Mouse (Mus musculus) stomach, embryonic 15.5 days (tissue): ENCODE data around the gene Tnf. TPM values are rescaled to one million over a fixed set of nuclear protein-coding genes. Genes with fewer than 3 reads are reported as not detected.

Experiments
- ATAC-seq: fragments of 200-750 bp; cut with Nextera tagmentation; 2 replicates; pipeline ENCODE4 v1.8.0; 2017; ENCODE audit warnings: low read depth, moderate number of reproducible peaks, moderate TSS enrichment; ENCODE audit not compliant: insufficient read depth, low FRiP score
- H3K27ac ChIP-seq: fragments of 300-500 bp; sonication (generic); 2 replicates; pipeline ENCODE4 v1.5.1; 2015; ENCODE audit warnings: mild to moderate bottlenecking, inconsistent platforms
- H3K27me3 ChIP-seq: fragments of 300-500 bp; sonication (generic); replicated peaks from 2 replicates; pipeline ENCODE4 v1.6.1; 2015; ENCODE audit warnings: inconsistent platforms
- H3K36me3 ChIP-seq: fragments of 300-500 bp; sonication (generic); 2 replicates; pipeline ENCODE4 v1.6.1; 2015; ENCODE audit warnings: inconsistent platforms
- H3K4me1 ChIP-seq: fragments of 300-500 bp; sonication (generic); 2 replicates; pipeline ENCODE4 v1.6.1; 2015; ENCODE audit warnings: inconsistent platforms
- H3K4me2 ChIP-seq: fragments of 300-500 bp; sonication (generic); 2 replicates; pipeline ENCODE4 v1.6.1; 2015; ENCODE audit warnings: mild to moderate bottlenecking, inconsistent platforms
- H3K4me3 ChIP-seq: fragments of 300-500 bp; sonication (generic); replicated peaks from 2 replicates; pipeline ENCODE4 v1.5.1; 2015; ENCODE audit warnings: inconsistent platforms
- H3K9ac ChIP-seq: fragments of 300-500 bp; sonication (generic); 2 replicates; pipeline ENCODE4 v1.6.1; 2015; ENCODE audit warnings: inconsistent platforms
- H3K9me3 ChIP-seq: fragments of 300-500 bp; sonication (generic); 2 replicates; pipeline ENCODE4 v1.6.1; 2016; ENCODE audit warnings: inconsistent platforms
- WGBS: fragments of 180-500 bp; shearing (Covaris S2); methylation state at CpG from one replicate; pipeline ENCODE4 v1.1.7; 2015; 5-methylcytosine and 5-hydroxymethylcytosine counted together
- polyA plus RNA-seq: library from polyadenylated mRNA; unstranded; fragments of >200 nt; fragmentation: Nextera tagmentation; extraction: Ambion mirVana; gene quantifications from 2 replicates; pipeline ENCODE4 v1.2.1, GENCODE M21; 2015

The Tnf gene
- polyA plus RNA-seq, 1 experiment from 2014 or later, result 0.28 TPM

GRCm38 (mm10) chr17:35166352-35167035, 35.3 kb downstream of the Tnf start:
- Histone ChIP-seq H3K9ac (no peak overlapping the region), H3K4me2 (peak overlapping the region; percentile 56), H3K9me3 (no peaks in the 10 kb centered on the region), H3K27me3 (no peaks in the 10 kb centered on the region), H3K4me1 (peaks cover 16% of the 10 kb centered on the region), H3K4me3 (no peak overlapping the region), H3K36me3 (peaks cover 7% of the 10 kb centered on the region; the same call in 1 of the 2 replicates), H3K27ac (0 out of 2 replicates have a peak overlapping the region, but pooled peaks have one; percentile 100)
- 64% methylated on average over 8 of the region's 8 CpGs for WGBS
- ATAC-seq, result no peak

GRCm38 (mm10) chr17:35165451-35166155, 36.2 kb downstream of the Tnf start:
- H3K27ac ChIP-seq, result peak overlapping the region; percentile 100
- peak overlapping the region; percentile 100 for H3K4me3 ChIP-seq
- no peaks in the 10 kb centered on the region for H3K9me3 ChIP-seq
- peak overlapping the region; percentile 56 for H3K4me2 ChIP-seq
- H3K9ac ChIP-seq, result 0 out of 2 replicates have a peak overlapping the region, but pooled peaks have one; percentile 17
- no peaks in the 10 kb centered on the region for H3K27me3 ChIP-seq
- H3K4me1 ChIP-seq, result peaks cover 16% of the 10 kb centered on the region
- 17% methylated on average over 12 of the region's 12 CpGs for WGBS
- peaks cover 15% of the 10 kb centered on the region for H3K36me3 ChIP-seq
- no peak for ATAC-seq

DNA sequence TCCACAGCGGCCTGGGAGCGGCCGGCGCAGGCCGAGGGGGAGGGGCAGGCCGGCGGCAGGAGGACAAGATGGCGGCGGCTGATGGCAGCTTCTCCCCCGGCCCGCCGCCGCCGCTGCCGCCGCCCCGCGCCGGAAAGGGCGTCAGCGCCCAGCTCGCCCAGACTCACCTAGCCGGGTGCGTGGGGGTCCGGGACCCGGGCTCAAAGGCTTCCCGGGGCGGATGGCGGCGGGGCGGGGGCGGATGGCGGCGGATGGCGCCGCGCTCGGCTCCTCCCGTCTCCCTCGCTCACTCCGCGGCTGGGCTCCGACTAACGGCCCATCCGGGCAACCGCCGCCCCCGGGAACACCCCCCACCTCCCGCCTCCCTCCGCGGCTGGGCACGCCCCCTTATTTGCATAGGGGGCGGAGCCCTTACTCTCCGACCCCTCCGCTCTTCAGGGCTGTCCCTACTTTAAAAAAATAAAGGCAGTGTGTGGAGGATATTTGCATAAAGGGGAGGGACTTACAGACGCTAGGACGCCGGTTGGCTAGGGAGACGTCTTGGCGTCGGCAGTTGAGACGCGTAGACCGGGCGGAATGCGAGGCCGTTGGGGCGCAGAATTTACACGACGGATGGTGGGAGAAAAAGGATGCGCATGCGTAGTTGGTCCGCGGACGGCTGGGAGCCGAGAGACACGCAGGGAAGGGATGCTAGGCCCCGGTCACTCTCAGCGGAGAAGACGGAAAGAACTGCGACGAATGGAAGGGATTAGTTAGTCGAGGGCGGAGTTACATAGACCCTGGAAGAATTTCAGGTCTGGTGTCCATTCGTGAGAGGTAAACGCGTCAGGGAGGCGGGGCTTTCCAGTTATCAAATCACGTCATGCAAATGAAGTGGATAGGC, 37.0 kb downstream of the Tnf start, which contains the start of gene Prrc2a:
Gene Prrc2a (minus strand): TSS at position 330 of the 883 bp plus-strand sequence.
- under 1% methylated on average over 73 of the region's 89 CpGs for WGBS
- peak; percentile 97 for ATAC-seq
- peak within 1 kb of the TSS; percentile 76 for H3K4me2 ChIP-seq
- H3K27ac ChIP-seq, result peak within 1 kb of the TSS; percentile 100
- peak within 1 kb of the TSS; percentile 100 for H3K4me3 ChIP-seq
- no peaks in the 10 kb centered on the region for H3K27me3 ChIP-seq
- H3K4me1 ChIP-seq, result peaks cover 16% of the 10 kb centered on the region
- H3K9ac ChIP-seq, result peak within 1 kb of the TSS; percentile 100
- peaks cover 23% of the 10 kb centered on the region for H3K36me3 ChIP-seq
- H3K9me3 ChIP-seq, result no peaks in the 10 kb centered on the region

DNA sequence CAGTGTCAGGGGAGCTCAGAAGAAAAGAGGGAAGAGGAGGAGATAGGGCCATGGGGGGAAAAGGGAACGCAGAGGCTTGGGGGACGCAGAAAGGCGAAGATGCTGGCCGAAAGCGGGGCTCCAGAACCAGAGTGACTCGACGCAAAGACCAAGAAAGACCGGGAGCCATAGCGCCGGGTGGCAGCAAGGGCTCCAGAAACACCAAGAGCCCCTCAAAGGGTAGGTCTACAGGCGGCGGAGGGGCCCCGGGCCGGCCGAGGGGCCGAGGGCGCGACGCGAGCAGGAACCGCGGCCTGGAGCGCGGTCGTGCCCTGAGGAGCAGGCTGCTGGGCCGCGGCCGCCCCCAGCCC, 37.6 kb downstream of the Tnf start:
- Histone ChIP-seq H3K4me1 (peaks cover 16% of the 10 kb centered on the region), H3K4me3 (peak overlapping the region; percentile 100), H3K9me3 (no peaks in the 10 kb centered on the region), H3K36me3 (peaks cover 29% of the 10 kb centered on the region), H3K27ac (peak overlapping the region; percentile 94), H3K9ac (peak overlapping the region; percentile 100), H3K27me3 (no peaks in the 10 kb centered on the region), H3K4me2 (peak overlapping the region; percentile 76)
- ATAC-seq, result no peak
- WGBS, result under 1% methylated on average over 28 of the region's 28 CpGs

GRCm38 (mm10) chr17:35163326-35164081, 38.3 kb downstream of the Tnf start:
- no peaks in the 10 kb centered on the region for H3K9me3 ChIP-seq
- peaks cover 16% of the 10 kb centered on the region for H3K4me1 ChIP-seq
- H3K36me3 ChIP-seq, result peaks cover 35% of the 10 kb centered on the region
- peak overlapping the region; percentile 94 for H3K27ac ChIP-seq
- no peaks in the 10 kb centered on the region for H3K27me3 ChIP-seq
- H3K4me2 ChIP-seq, result peak overlapping the region; percentile 76
- H3K9ac ChIP-seq, result peak overlapping the region; percentile 100
- 8% methylated on average over 8 of the region's 8 CpGs for WGBS
- H3K4me3 ChIP-seq, result peak overlapping the region; percentile 100
- no peak for ATAC-seq

- ATAC-seq, result no peak
- no peaks in the 10 kb centered on the region for H3K27me3 ChIP-seq
- H3K4me3 ChIP-seq, result peak overlapping the region; percentile 100
- peak overlapping the region; percentile 0; the same call in 1 of the 2 replicates for H3K27ac ChIP-seq
- H3K4me2 ChIP-seq, result peak overlapping the region; percentile 76
- H3K4me1 ChIP-seq, result peaks cover 16% of the 10 kb centered on the region
- 32% methylated on average over 12 of the region's 12 CpGs for WGBS
- H3K36me3 ChIP-seq, result peaks cover 43% of the 10 kb centered on the region
- H3K9ac ChIP-seq, result peak overlapping the region; percentile 100; the same call in 1 of the 2 replicates
- H3K9me3 ChIP-seq, result no peaks in the 10 kb centered on the region
Measured at GRCm38 (mm10) chr17:35162730-35163129, 39.1 kb downstream of the Tnf start.

DNA sequence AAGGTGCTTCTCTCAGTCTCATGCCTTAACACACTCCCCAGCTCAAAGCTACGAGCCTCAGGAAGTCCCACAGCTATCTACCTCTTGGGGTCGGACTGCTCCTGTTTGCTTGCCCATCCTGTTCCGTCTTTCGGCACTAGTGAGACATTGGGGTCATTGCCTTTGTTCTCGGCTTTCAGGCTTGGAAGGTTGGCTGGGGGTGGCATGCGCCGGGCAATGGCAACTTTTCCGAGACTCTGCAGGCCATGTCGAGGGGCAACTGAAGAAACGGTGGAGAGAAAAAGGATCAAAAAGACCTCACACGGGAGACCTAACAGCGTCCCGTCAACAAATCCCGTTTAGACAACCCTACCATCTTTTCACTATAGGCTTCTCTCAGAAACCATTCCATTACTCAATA, 39.7 kb downstream of the Tnf start:
- no peak overlapping the region for H3K27ac ChIP-seq
- no peaks in the 10 kb centered on the region for H3K9me3 ChIP-seq
- H3K4me1 ChIP-seq, result peaks cover 16% of the 10 kb centered on the region
- peaks cover 49% of the 10 kb centered on the region for H3K36me3 ChIP-seq
- WGBS, result 61% methylated on average over 14 of the region's 14 CpGs
- no peaks in the 10 kb centered on the region for H3K27me3 ChIP-seq
- no peak overlapping the region for H3K9ac ChIP-seq
- H3K4me2 ChIP-seq, result peak overlapping the region; percentile 76; the same call in 1 of the 2 replicates
- no peak for ATAC-seq
- peak overlapping the region; percentile 100 for H3K4me3 ChIP-seq

DNA sequence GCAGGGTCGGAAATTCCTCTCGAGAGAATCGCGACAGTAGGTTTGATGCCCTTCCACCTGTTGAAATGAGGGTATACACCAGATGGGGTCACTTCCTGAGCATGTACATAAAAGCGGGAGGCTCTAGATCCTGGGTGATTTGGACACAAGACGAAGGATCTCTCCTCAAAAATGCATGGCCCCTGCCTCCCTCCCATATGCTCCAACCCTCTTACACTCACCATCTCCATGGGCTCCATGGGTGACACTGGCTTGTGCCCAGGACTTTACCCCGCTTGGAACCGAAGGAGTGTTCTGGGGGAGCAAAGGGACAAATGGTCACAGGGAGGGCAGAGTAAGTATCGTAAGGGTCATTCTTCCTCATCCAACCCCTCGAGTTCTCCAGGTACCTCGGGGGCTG, 40.4 kb downstream of the Tnf start:
- peaks cover 56% of the 10 kb centered on the region for H3K36me3 ChIP-seq
- no peak overlapping the region for H3K9ac ChIP-seq
- ATAC-seq, result no peak
- H3K9me3 ChIP-seq, result no peaks in the 10 kb centered on the region
- H3K4me2 ChIP-seq, result no peak overlapping the region
- no peak overlapping the region for H3K27ac ChIP-seq
- no peak overlapping the region for H3K4me3 ChIP-seq
- H3K27me3 ChIP-seq, result no peaks in the 10 kb centered on the region
- WGBS, result 78% methylated on average over 11 of the region's 11 CpGs
- peaks cover 12% of the 10 kb centered on the region for H3K4me1 ChIP-seq

GRCm38 (mm10) chr17:35159638-35160037, 42.2 kb downstream of the Tnf start:
- no peaks in the 10 kb centered on the region for H3K27me3 ChIP-seq
- no peak overlapping the region for H3K9ac ChIP-seq
- 91% methylated on average over 7 of the region's 7 CpGs for WGBS
- H3K4me2 ChIP-seq, result no peak overlapping the region
- H3K27ac ChIP-seq, result no peak overlapping the region
- no peak overlapping the region for H3K4me3 ChIP-seq
- peaks cover 74% of the 10 kb centered on the region for H3K36me3 ChIP-seq
- no peak for ATAC-seq
- H3K9me3 ChIP-seq, result no peaks in the 10 kb centered on the region
- H3K4me1 ChIP-seq, result peaks cover 4% of the 10 kb centered on the region

DNA sequence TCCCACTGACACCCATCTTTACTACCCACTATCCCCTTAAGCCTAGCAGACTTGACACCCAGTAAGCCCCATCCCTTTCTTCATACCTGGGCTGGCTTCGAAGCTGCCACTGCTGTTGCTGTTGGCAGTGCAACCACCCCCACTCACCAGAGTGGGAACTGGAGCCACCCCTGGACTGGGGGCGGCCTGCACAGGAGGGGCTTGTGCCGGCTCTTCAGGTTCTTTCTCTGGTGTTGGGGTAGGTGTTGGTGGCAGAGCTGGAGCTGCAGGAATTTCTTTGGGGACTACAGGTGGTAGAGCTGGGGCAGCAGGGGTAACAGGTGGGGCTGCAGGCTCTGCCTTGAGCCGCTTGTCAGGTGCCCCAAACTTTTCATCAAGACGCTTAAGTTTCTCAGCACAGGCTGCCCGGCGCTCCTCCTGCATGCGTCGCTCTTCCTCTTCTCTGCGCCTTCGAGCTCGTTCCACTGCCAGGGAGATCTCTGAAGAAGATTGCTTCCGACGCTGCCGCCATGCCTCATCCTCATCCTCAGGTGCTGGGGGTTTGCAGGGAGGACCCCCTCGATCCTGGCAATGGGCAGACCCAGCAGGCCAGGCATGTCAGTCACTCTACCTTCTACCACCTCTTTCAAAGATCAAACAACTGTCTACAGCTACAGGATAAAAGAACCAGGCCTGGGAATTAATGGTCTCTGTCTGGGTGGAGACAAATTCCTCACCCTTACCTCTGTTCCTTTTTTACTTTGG, 42.8 kb downstream of the Tnf start:
- H3K9me3 ChIP-seq, result no peaks in the 10 kb centered on the region
- peaks cover 80% of the 10 kb centered on the region for H3K36me3 ChIP-seq
- H3K4me2 ChIP-seq, result no peak overlapping the region
- no peak for ATAC-seq
- no peak overlapping the region for H3K27ac ChIP-seq
- 92% methylated on average over 16 of the region's 16 CpGs for WGBS
- no peak overlapping the region for H3K9ac ChIP-seq
- no peaks in the 10 kb centered on the region for H3K27me3 ChIP-seq
- peaks cover 4% of the 10 kb centered on the region for H3K4me1 ChIP-seq
- H3K4me3 ChIP-seq, result no peak overlapping the region
